Mouse (Mus musculus): ENCODE results near the gene Hrh3.

Hrh3 gene

GRCm38 (mm10) chr2:180103978-180104658, at the start of gene Hrh3:
Gene Hrh3, minus strand, starts transcription at chr2:180104488.
- in situ Hi-C loops (cut with MboI, MseI): no loop called here

- in situ Hi-C loops (cut with MboI, MseI): loop anchor here (10.0 kb wide), 1 partner anchor 1344 kb away; no protein-coding TSS in a partner anchor
Observed at GRCm38 (mm10) chr2:180148551-180148950, 44.3 kb upstream of the Hrh3 start.

DNA sequence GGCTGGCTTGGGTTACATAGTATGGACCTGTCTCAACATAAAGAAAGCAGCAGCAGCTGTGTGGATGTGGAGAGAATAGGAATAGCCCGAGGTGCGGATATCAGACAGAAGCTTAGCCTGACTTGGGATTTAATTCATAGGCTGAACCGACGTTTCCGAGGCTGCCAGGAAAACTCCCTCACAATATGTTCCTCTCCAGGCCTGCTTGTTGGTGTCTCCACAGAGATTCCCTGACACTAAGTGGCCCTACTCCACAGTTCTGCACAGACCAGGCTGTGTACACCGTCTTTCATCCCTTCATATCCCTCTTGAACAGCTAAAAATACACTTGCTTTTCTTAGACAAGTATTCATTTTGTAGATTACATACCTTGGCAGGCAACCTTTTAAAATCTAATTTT, 43.1 kb upstream of the Hrh3 start:
- in situ Hi-C loops (cut with MboI, MseI): loop anchor here (10.0 kb wide), 1 partner anchor 1343 kb away; no protein-coding TSS in a partner anchor

- in situ Hi-C loops (cut with MboI, MseI): loop anchor here (10.0 kb wide), 1 partner anchor 1341 kb away; no protein-coding TSS in a partner anchor
Observed at GRCm38 (mm10) chr2:180146091-180146490, 41.8 kb upstream of the Hrh3 start.

GRCm38 (mm10) chr2:180135414-180135813, 31.1 kb upstream of the Hrh3 start:
- in situ Hi-C loops (cut with MboI, MseI): no loop called here

DNA sequence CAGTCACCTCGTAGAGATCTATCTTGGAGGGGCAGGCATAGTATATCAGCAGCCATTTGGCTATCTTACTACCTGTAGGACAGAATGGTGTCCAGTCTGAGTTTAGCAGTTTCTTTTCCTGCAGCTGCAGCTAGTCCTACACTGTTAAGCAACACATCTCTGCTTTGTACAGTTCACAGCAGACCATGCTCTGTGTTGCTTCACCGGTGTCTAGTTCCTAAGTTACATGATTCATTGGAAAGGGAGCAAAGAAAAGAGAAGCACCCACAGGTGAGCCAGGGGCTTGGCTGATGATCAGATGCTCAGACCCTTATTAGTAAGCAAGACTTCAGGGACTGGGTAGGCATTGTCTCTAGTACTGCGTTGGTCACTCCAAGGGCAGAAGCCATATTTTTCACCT, 29.6 kb upstream of the Hrh3 start:
- in situ Hi-C loops (cut with MboI, MseI): no loop called here

- in situ Hi-C loops (cut with MboI, MseI): no loop called here
Observed at GRCm38 (mm10) chr2:180133231-180133630, 28.9 kb upstream of the Hrh3 start.

DNA sequence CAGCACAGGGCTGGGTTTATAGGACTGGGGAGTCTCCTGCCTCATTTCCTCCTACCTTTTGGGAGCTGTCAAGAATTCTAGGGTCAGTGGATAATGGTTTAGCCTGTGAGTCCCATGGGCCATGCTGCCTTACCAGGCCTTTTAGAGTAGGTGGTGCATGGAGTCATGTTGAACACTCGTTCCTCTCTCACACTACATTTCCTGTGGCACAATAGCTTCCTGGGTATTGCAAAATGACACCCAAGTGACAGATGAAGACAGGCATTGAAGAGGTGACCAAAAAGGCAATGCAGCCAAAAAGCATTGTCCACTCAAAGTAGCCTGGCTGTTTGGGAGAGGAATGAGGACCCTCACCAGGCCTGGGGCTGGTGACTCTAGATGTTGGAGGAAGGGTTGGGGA, 23.4 kb upstream of the Hrh3 start:
- in situ Hi-C loops (cut with MboI, MseI): no loop called here

GRCm38 (mm10) chr2:180126195-180126594, 21.9 kb upstream of the Hrh3 start:
- in situ Hi-C loops (cut with MboI, MseI): no loop called here

DNA sequence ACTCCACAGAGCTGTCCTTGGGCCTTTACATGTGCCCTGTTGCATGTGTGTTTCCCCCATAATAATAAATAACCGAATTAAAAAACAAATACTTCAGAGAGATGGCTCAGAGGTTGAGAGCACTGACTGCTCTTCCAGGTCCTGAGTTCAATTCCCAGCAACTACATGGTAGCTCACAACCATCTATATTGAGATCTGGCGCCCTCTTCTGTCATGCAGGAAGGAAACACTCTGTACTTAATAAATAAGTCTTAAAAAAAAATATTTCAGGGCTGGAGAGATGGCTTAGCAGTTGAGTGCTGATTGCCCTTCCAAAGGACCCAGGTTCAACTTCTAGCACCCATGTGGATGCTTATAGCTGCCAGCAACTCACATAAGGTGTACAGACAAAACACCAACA, 19.9 kb upstream of the Hrh3 start:
- in situ Hi-C loops (cut with MboI, MseI): no loop called here

DNA sequence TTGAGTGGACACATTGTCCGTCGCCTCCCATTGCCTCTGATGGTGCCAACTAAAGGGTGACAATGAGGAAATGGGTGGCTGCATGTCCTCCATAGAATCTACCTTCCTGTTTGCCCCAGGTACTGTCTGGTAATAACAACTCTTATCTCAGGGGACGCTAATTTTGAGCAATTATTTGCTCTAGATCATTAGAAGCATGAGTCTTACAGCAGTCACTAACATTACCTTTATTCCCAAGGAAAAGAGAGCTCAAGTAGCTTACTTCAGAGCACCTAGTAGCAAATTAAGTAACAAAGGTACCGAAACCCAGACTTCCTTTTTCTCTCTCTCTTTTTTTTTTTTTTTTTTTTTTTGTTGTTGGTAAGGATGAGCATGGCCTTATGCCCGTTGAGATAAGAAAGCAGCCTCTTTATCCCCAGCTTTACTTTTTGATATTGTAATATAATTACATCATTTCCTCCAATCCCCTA, 16.0 kb upstream of the Hrh3 start:
- in situ Hi-C loops (cut with MboI, MseI): no loop called here

GRCm38 (mm10) chr2:180119439-180120291, 15.4 kb upstream of the Hrh3 start:
- in situ Hi-C loops (cut with MboI, MseI): no loop called here

DNA sequence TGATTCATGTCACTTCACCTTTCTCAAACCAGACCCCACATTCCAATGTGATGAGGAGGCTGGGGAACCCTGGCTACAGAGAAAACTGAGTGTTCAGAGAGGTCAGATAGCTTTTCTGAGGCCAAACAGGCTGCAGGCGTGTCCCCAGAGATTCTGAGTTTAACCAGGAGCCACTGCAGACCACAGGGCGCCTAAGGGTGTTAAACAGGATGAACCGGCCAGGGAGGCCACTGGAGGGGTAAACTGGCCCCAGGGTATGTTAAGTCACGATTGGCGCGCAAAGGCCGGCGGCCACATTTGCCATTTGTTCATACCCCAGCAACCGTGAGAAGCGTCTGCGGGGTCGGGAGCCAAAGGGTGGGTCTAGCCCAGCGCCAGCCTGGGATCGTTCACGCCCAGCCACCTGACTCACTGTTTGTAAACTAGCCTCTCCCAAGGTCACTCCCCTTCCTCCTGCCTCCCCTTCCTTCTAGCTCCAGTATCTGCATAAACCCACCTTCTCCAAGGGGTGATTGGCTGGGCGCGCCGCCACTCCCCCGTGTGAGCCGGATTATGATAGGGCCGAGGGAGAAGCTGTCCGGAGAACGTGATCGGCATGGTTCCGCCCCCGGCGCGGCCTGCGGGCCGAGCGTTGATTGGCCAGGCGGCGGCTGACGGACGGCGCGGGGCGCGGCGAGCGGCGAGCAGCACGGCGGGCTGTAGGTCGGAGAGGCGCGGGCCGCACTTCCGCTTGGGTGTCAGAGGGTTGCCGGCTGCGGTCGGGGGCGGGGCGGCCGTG, 14.6 kb upstream of the Hrh3 start, which contains the start of gene Osbpl2:
Osbpl2 (plus strand) TSS at position 646 of the 778 bp plus-strand sequence.
- in situ Hi-C loops (cut with MboI, MseI): no loop called here

GRCm38 (mm10) chr2:180117485-180118194, 13.4 kb upstream of the Hrh3 start:
- in situ Hi-C loops (cut with MboI, MseI): no loop called here

GRCm38 (mm10) chr2:180116741-180117484, 12.6 kb upstream of the Hrh3 start:
- in situ Hi-C loops (cut with MboI, MseI): no loop called here

GRCm38 (mm10) chr2:180116081-180116493, 11.8 kb upstream of the Hrh3 start:
- in situ Hi-C loops (cut with MboI, MseI): no loop called here

DNA sequence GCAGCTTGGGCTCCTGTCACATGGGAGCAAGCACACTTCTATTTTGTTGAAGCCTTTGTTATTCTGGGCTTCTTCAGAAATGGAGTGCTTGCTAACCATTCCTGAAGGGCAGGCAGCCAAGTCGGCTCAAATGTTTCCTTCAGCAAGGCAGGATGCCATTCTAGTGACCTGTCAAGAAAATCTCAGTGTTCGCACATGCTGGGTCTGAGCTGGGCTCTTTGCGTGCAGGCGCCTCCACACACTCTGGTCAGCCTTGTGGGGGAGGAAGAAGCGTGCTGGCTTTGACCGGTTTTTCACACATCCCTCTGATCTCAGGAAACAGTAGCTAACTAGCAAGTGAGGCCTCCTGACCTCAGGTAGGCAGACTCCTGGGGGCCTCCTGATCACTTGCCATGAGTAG, 11.0 kb upstream of the Hrh3 start:
- in situ Hi-C loops (cut with MboI, MseI): no loop called here

- in situ Hi-C loops (cut with MboI, MseI): no loop called here
Observed at GRCm38 (mm10) chr2:180113909-180114890, 9.9 kb upstream of the Hrh3 start.

- in situ Hi-C loops (cut with MboI, MseI): no loop called here
Observed at GRCm38 (mm10) chr2:180108285-180108684, 4.0 kb upstream of the Hrh3 start.

Measured in regulatory T cell (primary cell).